Mouse (Mus musculus) thymus, postnatal 25 days (tissue): Measurements from ENCODE around the gene 1700016K19Rik.
A peak's percentile ranks its signal among the peaks of the same experiment; 100 is the strongest.

Source experiments
- DNase-seq: peaks from one replicate; pipeline ENCODE4 v3.0.0; 2022

1700016K19Rik gene

GRCm38 (mm10) chr11:75999440-76000155 lies at the start of gene 1700016K19Rik:
Gene 1700016K19Rik (plus strand): TSS chr11:75999912.
- peak; percentile 89 for DNase-seq

- DNase-seq = no peak
Observed at GRCm38 (mm10) chr11:75950459-75950858, 49.3 kb upstream of the 1700016K19Rik start.

- no peak for DNase-seq
Observed at GRCm38 (mm10) chr11:75951895-75952294, 47.8 kb upstream of the 1700016K19Rik start.

- no peak for DNase-seq
Observed at GRCm38 (mm10) chr11:75954896-75955295, 44.8 kb upstream of the 1700016K19Rik start.

- no peak for DNase-seq
Observed at GRCm38 (mm10) chr11:75956651-75957050, 43.1 kb upstream of the 1700016K19Rik start.

- DNase-seq = no peak
Observed at GRCm38 (mm10) chr11:75957124-75957832, 42.4 kb upstream of the 1700016K19Rik start.

GRCm38 (mm10) chr11:75961782-75962181 lies 37.9 kb upstream of the 1700016K19Rik start:
- peak; percentile 27 for DNase-seq

GRCm38 (mm10) chr11:75963730-75964475 lies 35.8 kb upstream of the 1700016K19Rik start:
- no peak for DNase-seq

GRCm38 (mm10) chr11:75964476-75964730 lies 35.3 kb upstream of the 1700016K19Rik start:
- DNase-seq = no peak

GRCm38 (mm10) chr11:75965674-75966400 lies 33.9 kb upstream of the 1700016K19Rik start:
- peak; percentile 13 for DNase-seq

GRCm38 (mm10) chr11:75966401-75967372 lies 33.0 kb upstream of the 1700016K19Rik start:
- DNase-seq = peak; percentile 89

- DNase-seq = no peak
Observed at GRCm38 (mm10) chr11:75968761-75969160, 31.0 kb upstream of the 1700016K19Rik start.

- DNase-seq = no peak
Observed at GRCm38 (mm10) chr11:75970629-75971028, 29.1 kb upstream of the 1700016K19Rik start.

- no peak for DNase-seq
Observed at GRCm38 (mm10) chr11:75972188-75972587, 27.5 kb upstream of the 1700016K19Rik start.

GRCm38 (mm10) chr11:75972916-75973567 lies 26.7 kb upstream of the 1700016K19Rik start:
- no peak for DNase-seq

- DNase-seq = no peak
Observed at GRCm38 (mm10) chr11:75973988-75974387, 25.7 kb upstream of the 1700016K19Rik start.

- peak; percentile 80 for DNase-seq
Observed at GRCm38 (mm10) chr11:75976748-75977147, 23.0 kb upstream of the 1700016K19Rik start.

- DNase-seq = peak; percentile 53
Observed at GRCm38 (mm10) chr11:75978051-75978450, 21.7 kb upstream of the 1700016K19Rik start.

- peak; percentile 40 for DNase-seq
Observed at GRCm38 (mm10) chr11:75980413-75980812, 19.3 kb upstream of the 1700016K19Rik start.

- DNase-seq = no peak
Observed at GRCm38 (mm10) chr11:75983194-75983593, 16.5 kb upstream of the 1700016K19Rik start.

GRCm38 (mm10) chr11:75984581-75984980 lies 15.1 kb upstream of the 1700016K19Rik start:
- DNase-seq = no peak
